Mouse (Mus musculus): ENCODE data around the gene Scube1. TPM values are rescaled to one million over a fixed set of nuclear protein-coding genes. Genes with fewer than 3 reads are reported as not detected.

Scube1 gene
- not detected in 2 replicates for total RNA-seq (2023)

DNA sequence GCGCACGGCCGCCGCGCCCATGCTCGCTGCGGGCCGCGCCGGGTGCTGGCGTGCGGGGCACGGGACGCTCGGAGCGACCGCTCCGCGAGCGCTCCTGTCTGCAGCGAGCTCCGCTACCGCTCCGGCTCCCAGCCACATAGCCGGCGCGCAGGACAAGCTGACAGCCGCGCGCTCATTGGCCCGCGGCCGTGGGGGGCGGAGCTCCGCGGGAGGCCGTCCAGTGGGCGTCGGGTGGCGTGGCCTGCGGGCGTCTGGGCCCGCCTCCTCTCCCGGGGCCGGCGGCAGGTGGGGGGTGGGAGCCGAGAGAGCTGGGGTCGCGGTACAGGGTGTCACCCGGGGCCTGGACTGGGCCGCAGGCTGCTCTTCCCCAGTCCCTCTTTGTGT is at the start of gene Scube1:
Scube1 (minus strand) TSS at position 136 of the 384 bp plus-strand sequence.

DNA sequence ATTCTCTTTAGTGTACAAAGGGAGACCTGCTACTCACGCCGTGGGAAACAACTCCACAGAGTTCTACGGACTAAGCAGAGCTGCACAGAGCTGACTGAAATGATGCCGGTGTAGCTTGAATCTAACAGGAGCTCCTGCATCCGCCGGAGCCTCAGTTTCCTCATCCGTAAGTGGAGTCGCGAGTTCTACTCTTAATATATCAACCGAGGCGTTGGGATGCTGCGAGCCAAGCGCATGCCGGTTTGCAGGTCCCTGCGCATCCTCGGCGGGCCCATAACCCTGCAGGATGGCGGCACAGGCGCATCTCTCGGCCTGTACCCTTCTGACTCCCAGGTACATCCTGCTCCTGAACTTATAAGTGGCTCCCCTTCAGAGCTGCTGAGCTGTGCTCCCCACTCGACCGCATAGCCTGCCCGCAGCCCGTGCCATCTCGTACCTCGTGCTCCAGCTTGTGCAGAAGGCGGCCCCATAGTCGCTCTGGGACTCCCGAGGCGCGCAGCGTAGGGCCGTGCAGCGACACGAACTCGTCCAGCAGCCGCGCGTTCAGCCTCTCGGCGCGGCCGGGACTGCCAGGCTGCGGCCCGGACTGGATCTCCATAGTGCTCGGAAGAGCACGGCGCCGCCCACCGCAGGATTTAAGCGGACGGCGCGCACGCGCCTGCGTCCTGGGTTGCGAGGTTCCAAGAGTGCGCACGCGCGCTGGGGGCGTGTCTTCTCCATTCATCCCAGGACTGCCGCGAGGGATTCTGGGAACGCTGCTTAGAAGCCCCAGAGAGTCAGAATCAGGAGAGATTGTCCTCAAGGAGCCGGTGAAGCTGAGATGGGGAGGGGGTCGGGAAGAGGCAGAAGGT is 130.1 kb downstream of the Scube1 start, which contains the start of gene Ttll12:
Ttll12 (minus strand) TSS at position 645 of the 851 bp plus-strand sequence.

DNA sequence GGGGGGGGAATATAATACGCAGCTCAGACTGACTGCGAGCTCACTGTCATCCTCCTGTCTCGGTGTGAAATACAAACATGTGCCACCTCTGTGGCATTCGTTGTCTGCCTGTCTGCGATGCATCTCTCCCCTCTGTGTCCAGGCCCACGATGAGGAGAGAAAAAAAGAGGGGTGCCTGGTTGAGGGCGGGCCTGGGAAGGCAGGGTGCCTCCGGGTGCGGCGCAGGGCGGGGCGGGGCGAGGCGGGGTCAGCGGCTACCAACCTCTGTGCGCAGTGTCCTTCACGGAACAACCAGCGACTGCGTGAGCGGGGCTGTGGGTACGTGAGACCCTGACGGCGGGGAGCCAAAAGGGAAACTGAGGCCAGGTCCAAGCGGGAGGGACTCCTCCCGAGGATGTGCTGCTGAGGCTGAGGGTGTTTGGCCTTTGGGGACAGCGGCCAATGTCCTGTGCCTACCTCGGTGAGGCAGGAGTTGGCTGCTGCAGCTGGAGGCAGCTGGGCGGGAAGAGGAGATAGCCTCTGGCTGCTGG is 161.4 kb downstream of the Scube1 start, which contains the start of the genes Tspo and Mcat:
Tspo (plus strand) TSS at position 266 of the 530 bp plus-strand sequence.
Mcat (minus strand) TSS at position 461 of the 530 bp plus-strand sequence.

Other genes starting within 250 kb of the Scube1 start
- gene Ttll1, start 214.1 kb downstream of the Scube1 start, total RNA-seq (2023) = 5.1 and 5.4 TPM in 2 replicates
- not detected in 2 replicates for gene Bik, start 198.2 kb downstream of the Scube1 start, total RNA-seq (2023)
- 237 and 255 TPM in 2 replicates for gene Tspo, start 161.4 kb downstream of the Scube1 start, total RNA-seq (2023)
- 4.3 TPM in 2 replicates for gene Mcat, start 161.2 kb downstream of the Scube1 start, total RNA-seq (2023)
- gene Ttll12, start 129.9 kb downstream of the Scube1 start, total RNA-seq (2023) = 3.6 and 4.2 TPM in 2 replicates
- gene Mpped1, start 54.4 kb upstream of the Scube1 start, total RNA-seq (2023) = not detected in 2 replicates